Mouse (Mus musculus) E14TG2a.4 (cell line): ENCODE measurements around the gene Cpm.
A peak's percentile ranks its signal among the peaks of the same experiment; 100 is the strongest.

Experiments
- H3K27me3 ChIP-seq: 2 replicates; pipeline ENCODE4 v1.6.1; 2014; ENCODE audit warnings: low read length, control low read depth; ENCODE audit not compliant: insufficient read depth
- H3K36me3 ChIP-seq: 2 replicates; pipeline ENCODE4 v1.6.1; 2014; ENCODE audit warnings: low read length, control low read depth; ENCODE audit not compliant: insufficient read depth
- H3K4me1 ChIP-seq: replicated peaks from 2 replicates; pipeline ENCODE4 v1.6.1; 2014; ENCODE audit warnings: low read depth, low read length, control low read depth
- H3K4me3 ChIP-seq: replicated peaks from 2 replicates; pipeline ENCODE4 v1.5.1; 2014; ENCODE audit warnings: mild to moderate bottlenecking, low read length
- H3K9me3 ChIP-seq: 2 replicates; pipeline ENCODE4 v1.6.1; 2014; ENCODE audit warnings: low read length, control low read depth
- CTCF ChIP-seq: conservative IDR thresholded peaks from 2 replicates; pipeline ENCODE4 v1.5.1; 2014; ENCODE audit warnings: low read length
- NANOG ChIP-seq: IDR thresholded peaks from 2 replicates; pipeline ENCODE4 v1.6.1; 2014; ENCODE audit warnings: borderline replicate concordance, low read length, mixed read lengths
- POU5F1 ChIP-seq: IDR thresholded peaks from 2 replicates; pipeline ENCODE4 v1.6.1; 2014; ENCODE audit warnings: low read length, borderline replicate concordance

The Cpm gene

DNA sequence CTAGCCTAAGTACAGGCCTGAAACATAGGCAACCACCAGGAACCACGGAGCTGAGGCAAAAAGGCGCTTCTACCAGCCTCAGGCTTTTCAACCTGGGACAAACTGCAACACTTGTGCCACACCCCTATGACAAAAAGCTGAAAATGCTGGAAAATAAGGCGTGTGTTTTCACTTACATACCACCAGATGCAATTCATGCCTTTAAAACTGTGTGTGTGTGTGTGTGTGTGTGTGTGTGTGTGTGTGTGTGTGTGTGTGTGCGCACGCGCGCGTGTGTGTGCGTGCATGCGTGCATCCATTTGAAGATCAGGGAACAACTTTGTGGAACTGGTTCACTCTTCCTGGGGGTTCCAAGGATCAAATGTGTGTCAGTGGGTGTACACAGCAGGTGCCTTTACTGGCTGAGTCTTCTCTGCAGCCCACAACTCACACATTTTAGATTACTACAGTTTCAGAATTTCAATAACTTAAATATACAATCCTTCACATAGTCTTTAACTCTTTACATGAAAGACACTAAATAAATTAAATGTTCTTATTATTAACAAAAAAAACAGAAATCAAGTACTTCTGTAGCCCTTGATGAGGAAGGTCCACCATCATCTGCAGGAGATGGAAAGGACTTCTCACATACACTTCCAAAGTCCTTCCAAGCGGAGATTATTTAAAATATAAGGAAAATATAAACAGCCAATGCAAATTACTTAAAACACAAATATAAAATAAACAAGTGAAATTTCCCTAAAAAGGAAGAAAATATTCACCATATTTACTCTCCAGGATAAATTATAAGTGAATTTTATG lies 60.2 kb downstream of the Cpm start:
- H3K9me3 ChIP-seq, result no peaks in the 10 kb centered on the region
- peaks cover 65% of the 10 kb centered on the region for H3K36me3 ChIP-seq
- H3K4me3 ChIP-seq, result no peak overlapping the region
- H3K4me1 ChIP-seq, result peaks cover 28% of the 10 kb centered on the region
- TF ChIP-seq NANOG (no peak), CTCF (no peak), POU5F1 (no peak)
- peaks cover 4% of the 10 kb centered on the region; the same call in 1 of the 2 replicates for H3K27me3 ChIP-seq

DNA sequence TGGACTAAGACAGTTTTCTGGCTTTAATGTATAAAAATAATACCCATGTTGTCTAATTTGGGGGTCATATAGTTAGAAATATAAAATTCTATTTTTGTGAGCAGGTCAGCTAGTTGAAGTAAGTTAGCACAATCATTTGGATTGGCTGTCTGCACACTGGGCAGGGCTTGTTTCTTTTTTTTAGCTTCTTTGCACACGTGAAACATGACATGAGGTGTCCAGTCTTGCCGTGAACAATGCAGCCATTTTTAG lies 60.7 kb downstream of the Cpm start:
- H3K27me3 ChIP-seq, result no peaks in the 10 kb centered on the region
- TF ChIP-seq POU5F1 (no peak), CTCF (no peak), NANOG (no peak)
- H3K4me1 ChIP-seq, result peaks cover 33% of the 10 kb centered on the region
- H3K4me3 ChIP-seq, result no peak overlapping the region
- no peaks in the 10 kb centered on the region for H3K9me3 ChIP-seq
- peaks cover 70% of the 10 kb centered on the region for H3K36me3 ChIP-seq

DNA sequence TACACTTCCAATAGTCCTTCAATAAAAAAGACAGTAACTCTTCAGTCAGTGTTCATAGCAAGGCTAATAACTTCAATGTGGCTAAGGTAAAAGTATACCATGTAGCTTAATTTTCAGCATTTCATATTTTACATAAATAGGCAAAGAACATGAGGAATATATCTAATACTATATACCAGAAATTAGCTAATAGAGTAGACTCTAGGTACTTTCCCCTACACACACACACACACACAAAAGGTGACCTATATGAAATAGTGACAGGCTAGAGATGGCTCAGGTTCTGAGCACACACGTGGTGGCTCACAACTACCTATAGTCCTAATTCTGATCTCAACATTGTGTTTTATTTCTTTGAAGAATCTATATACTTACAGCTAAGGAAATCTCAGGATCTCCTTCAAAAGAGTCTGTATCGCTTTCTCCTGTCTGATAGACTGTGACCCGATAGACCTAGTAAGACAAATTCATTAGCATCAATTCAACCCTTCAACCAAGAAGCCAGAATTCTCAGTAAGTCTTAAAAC lies 61.5 kb downstream of the Cpm start:
- Histone ChIP-seq H3K4me1 (peaks cover 35% of the 10 kb centered on the region), H3K9me3 (no peaks in the 10 kb centered on the region), H3K36me3 (peaks cover 79% of the 10 kb centered on the region), H3K27me3 (no peaks in the 10 kb centered on the region), H3K4me3 (no peak overlapping the region)
- TF ChIP-seq CTCF, result no peak
- TF ChIP-seq POU5F1, result no peak
- TF ChIP-seq NANOG, result no peak

DNA sequence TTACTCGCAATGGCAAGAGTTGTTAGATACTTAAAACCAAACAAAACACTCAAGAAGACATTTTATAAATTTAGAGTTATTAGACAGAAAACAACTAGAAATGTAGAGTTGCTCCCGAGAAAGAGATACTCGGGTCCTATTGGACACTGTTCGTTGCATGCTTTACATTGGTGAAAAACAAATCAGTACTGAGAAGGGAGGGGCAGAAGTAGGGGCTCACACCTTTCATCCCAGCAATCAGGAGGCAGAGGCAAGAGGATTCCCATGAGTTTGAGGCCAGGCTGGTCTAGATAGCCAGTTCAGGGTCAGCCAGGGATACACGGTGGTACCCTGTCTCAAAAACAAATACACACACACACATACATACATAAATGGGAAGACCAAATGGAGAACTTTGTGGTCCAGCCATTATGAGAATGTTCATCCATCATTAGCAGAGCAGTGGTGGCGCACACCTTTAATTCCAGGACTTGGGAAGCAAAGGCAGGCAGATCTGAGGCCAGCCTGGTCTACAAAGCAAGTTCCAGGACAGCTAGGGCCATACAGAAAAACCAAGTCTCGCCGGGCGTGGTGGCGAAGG lies 62.2 kb downstream of the Cpm start:
- Histone ChIP-seq H3K4me3 (no peak overlapping the region), H3K9me3 (no peaks in the 10 kb centered on the region), H3K4me1 (peaks cover 35% of the 10 kb centered on the region), H3K27me3 (no peaks in the 10 kb centered on the region), H3K36me3 (peaks cover 85% of the 10 kb centered on the region)
- TF ChIP-seq POU5F1, result no peak
- no peak for TF ChIP-seq NANOG
- TF ChIP-seq CTCF, result no peak

DNA sequence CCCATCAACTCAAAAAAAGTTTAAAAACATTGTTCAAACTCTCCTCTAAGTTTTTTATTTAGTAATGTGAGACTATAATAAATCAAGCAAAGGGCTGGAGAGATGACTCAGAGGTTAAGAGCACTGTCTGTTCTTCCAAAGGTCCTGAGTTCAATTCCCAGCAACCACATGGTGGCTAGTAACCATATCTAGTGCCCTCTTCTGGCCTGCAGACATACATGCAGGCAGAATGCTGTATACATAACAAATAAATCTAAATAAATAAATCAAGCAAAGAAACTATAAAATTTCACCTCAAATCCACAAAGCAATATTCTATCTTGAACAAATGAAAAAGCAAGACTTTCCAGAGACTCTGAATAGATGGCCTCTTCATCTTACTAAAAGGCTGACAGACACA lies 62.9 kb downstream of the Cpm start:
- Histone ChIP-seq H3K9me3 (no peaks in the 10 kb centered on the region), H3K36me3 (peaks cover 92% of the 10 kb centered on the region), H3K4me1 (peaks cover 37% of the 10 kb centered on the region), H3K27me3 (no peaks in the 10 kb centered on the region), H3K4me3 (no peak overlapping the region)
- TF ChIP-seq NANOG, result no peak
- TF ChIP-seq POU5F1, result no peak
- peak; percentile 36 for TF ChIP-seq CTCF

DNA sequence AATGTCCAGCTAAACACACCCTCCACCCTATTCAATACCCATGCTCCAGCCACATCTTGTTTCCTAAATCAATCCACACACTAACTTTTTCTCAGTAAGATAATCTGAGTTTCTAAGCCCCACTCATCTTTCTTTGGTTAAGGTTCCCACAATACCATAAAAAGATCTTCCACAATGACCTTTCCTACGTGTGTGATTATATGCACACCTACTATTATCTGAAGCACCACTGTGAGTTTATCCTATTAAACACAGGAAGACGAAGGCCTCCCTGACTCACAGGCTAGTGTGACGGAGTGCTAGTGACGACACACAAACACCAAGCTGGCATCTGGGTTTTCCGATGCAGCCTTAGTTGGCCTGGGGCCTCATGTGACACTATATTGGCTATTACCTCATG lies 63.7 kb downstream of the Cpm start:
- H3K4me3 ChIP-seq, result no peak overlapping the region
- H3K4me1 ChIP-seq, result peaks cover 44% of the 10 kb centered on the region
- H3K9me3 ChIP-seq, result no peaks in the 10 kb centered on the region
- TF ChIP-seq CTCF, result no peak
- TF ChIP-seq POU5F1, result no peak
- no peak for TF ChIP-seq NANOG
- H3K36me3 ChIP-seq, result peaks cover 94% of the 10 kb centered on the region
- H3K27me3 ChIP-seq, result no peaks in the 10 kb centered on the region

DNA sequence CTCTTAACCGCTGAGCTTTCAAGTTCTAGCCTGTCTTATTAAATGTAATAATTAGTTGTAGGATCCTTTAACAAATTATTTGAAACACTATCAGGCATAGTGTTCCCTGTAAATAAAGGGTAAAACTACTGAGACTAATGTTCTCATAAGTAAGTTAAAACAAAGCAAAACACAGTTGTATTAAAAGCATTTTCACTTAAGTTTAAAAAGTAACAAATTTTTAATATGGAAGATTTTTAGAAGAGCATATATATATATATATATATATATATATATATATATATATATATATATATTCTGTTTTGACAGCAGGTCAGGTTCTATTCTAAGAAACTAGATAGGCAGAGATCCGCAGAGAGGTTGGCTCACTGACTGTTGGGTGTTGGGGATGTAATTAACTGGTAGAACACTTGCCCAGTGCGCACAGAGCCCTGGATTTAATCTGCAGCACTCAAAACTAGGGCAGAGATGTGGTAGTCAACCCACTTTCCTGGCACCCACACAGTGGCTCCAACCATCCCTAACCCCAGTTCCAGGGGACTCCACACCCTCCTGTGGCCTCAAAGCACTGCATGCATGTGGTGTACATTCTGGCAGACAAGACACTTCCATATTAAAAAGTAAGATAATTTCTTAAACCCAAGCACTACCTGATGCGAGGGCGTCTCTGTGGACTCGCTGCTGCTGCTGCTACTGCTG lies 65.1 kb downstream of the Cpm start:
- H3K4me3 ChIP-seq, result no peak overlapping the region
- peaks cover 45% of the 10 kb centered on the region for H3K4me1 ChIP-seq
- no peaks in the 10 kb centered on the region for H3K27me3 ChIP-seq
- no peaks in the 10 kb centered on the region for H3K9me3 ChIP-seq
- no peak for TF ChIP-seq NANOG
- no peak for TF ChIP-seq CTCF
- TF ChIP-seq POU5F1, result no peak
- peaks cover 97% of the 10 kb centered on the region for H3K36me3 ChIP-seq

DNA sequence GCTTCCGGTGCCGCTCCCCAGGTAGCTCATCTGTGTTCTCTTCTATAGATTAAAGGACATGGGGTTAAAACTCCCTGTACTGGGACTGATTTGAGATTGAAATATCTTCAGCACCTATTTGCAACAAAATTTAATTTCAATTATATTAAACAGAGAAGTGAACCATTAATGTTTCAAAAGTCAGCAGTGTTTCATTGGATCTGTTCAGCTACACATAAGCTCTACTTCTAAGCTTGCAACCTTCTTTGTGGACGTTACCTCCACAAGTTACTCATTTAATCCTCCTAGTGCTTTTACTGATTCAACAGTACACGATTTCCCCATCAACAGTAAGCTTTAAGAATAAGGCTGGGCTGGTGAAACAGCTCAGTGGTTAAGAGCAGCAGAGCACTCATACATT lies 65.7 kb downstream of the Cpm start:
- Histone ChIP-seq H3K4me3 (no peak overlapping the region), H3K4me1 (peaks cover 46% of the 10 kb centered on the region), H3K36me3 (peaks cover 97% of the 10 kb centered on the region), H3K9me3 (no peaks in the 10 kb centered on the region), H3K27me3 (no peaks in the 10 kb centered on the region)
- TF ChIP-seq CTCF, result no peak

DNA sequence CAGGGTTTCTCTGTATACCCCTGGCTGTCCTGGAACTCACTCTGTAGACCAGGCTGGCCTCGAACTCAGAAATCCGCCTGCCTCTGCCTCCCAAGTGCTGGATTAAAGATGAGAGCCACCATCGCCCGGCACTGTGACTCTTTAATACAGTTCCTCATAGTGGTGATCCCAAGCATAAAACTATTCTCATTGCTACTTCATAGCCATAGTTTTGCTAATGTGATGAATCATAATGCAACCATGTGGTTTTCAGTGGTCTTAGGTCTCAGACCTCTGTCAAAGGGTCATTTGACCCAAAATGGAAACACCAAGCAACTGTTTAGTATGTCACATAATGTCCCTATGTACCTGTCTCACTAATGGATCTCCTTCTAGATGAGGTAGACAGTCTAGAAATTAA lies 66.3 kb downstream of the Cpm start:
- no peak for TF ChIP-seq POU5F1
- no peak for TF ChIP-seq CTCF
- TF ChIP-seq NANOG, result no peak
- peaks cover 97% of the 10 kb centered on the region for H3K36me3 ChIP-seq
- H3K9me3 ChIP-seq, result no peaks in the 10 kb centered on the region
- H3K4me1 ChIP-seq, result peaks cover 46% of the 10 kb centered on the region
- no peak overlapping the region for H3K4me3 ChIP-seq
- H3K27me3 ChIP-seq, result no peaks in the 10 kb centered on the region
